Mouse (Mus musculus) left cerebral cortex, adult 9 months (tissue): ENCODE results near the gene Arfgap2.
"Not testable (repeated sequence)": the region's sequence is repeated elsewhere in the genome, so short reads cannot be mapped to it uniquely, and the experiment has no call there.

Source experiments
- DNase-seq, 2 experiments: peaks; one replicate each; pipeline ENCODE4 v3.0.0; 2022; ENCODE audit warnings: low spot score in 2 of 2

The Arfgap2 gene

DNA sequence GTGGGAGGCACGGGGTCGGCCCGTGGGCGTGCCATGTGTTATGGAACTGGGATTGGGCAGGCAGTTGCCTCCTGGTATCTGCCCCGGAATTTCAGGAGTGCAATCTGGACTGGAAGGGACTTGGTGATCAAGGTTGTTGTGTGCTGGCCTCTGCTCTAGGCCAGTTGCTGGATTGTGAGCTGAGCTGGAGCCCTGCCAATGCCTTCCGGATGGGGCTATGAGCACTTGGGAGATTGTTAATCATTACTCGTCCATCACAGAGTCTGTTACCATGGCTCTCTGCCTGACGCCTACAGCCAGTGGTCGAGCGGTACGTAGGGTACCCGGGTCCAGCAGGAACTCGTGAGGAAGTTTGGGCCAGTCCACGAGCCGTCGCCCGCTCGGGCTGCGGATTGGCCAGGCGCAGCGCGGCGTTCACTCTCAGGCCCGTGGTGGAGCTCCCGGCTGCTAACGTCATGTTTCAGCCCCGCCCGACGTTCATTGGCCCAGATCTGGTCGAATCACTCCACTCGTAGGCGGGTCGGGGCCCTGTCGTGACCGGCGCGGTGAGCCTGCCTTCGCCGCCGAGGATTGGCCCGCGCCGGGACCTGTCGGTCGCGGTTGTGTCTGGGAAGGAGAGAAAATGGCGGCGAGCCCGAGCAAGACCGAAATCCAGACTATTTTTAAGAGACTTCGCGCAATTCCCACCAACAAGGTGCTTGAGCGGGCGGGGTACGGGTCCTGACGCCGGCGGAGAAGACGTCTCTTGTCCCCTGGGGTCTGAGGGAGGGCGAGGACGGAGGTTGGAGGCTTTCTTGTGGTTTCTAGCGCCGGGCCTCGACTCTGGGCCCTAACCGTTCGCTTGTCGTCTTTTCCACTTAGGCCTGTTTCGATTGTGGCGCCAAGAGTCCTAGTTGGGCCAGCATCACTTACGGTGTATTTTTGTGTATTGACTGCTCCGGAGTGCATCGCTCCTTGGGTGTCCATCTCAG is at the start of gene Arfgap2:
Gene Arfgap2 (plus strand): TSS at position 264 of the 971 bp plus-strand sequence.
- peak; percentile 97 to 99 for DNase-seq

- no peak for DNase-seq
Observed at GRCm38 (mm10) chr2:91217032-91217431, 47.7 kb upstream of the Arfgap2 start.

DNA sequence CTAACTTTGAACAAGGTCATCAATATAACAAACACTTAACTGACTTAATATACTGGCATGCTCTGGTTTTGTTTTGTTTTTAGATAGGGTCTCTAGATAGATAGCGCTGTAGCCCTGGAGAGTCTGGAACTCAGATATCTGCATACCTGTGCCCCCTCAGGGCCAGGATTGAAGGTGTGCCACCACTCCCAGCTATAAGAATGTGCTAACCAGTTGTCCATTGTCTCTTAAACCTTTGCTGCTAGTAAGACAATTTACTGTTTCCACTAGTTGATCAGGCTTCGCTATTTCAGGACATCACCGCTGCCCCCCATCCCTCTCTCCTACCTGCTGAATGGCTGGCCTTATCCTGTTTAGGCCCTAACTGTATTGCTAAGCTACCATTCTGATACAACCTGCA is 44.3 kb upstream of the Arfgap2 start:
- DNase-seq, result no peak

DNA sequence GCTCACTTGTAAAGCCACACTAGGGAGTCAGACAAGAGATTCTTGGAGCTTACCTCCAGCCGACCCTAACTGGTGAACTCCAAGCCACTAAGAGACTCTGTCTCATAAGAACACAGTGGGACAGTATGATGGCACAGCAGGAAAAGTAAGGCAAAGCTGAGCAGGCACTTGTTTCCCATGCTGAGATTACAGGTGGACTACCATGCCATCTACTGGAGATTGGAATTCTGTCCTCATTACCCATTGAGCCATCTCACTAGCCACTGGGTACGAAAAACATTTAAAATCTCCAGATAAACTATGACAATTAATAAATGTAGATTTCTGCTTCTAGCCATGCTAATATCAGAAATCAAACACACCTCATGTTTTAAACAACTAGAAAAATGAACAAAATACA is 41.2 kb upstream of the Arfgap2 start:
- DNase-seq, result no peak

DNA sequence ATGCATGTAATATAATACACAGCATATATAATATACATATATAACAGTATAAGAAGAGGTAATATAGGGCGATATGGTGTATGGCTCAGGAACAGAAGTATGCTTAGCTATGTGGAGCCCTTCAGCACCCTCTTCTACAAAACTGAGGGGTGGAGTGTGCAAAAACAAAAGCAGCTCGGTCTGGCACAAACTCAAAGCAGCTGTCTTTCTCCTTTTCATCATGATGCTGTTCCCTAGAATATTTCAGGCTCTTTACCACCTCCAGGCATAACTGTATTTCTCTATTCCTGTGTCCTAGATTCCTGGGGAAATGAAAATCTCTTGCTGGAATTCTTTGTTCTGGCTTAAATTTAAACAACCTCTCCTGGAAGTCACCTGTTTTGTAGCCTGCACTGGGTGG is 35.0 kb upstream of the Arfgap2 start:
- peak; percentile 39 to 56 for DNase-seq

- peak; percentile 70 to 86 for DNase-seq
Observed at GRCm38 (mm10) chr2:91236601-91237510, 27.9 kb upstream of the Arfgap2 start, which contains the start of gene Ddb2. Gene Ddb2 (minus strand): TSS chr2:91236982.

DNA sequence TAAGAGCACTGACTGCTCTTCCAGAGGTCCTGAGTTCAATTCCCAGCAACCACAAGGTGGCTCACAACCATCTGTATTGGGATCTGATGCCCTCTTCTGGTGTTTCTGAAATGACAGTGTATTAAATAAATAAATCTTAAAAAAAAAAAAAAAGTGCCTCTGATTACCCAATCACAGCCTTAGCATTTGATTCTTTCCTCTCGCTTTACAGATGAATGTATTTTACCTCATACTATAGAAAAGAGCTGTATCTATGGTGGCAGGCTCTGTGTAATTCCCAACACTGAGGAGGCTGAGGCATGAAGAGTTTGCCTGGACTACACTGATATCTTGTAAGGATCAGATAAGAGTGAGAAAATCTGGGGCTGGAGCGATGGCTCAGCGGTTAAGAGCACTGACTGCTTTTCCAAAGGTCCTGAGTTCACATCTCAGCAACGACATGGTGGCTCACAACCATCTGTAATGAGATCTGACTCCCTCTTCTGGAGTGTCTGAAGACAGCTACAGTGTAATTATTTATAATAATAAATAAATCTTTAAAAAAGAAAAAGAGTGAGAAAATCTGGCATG is 27.2 kb upstream of the Arfgap2 start:
- not testable (repeated sequence) for DNase-seq

DNA sequence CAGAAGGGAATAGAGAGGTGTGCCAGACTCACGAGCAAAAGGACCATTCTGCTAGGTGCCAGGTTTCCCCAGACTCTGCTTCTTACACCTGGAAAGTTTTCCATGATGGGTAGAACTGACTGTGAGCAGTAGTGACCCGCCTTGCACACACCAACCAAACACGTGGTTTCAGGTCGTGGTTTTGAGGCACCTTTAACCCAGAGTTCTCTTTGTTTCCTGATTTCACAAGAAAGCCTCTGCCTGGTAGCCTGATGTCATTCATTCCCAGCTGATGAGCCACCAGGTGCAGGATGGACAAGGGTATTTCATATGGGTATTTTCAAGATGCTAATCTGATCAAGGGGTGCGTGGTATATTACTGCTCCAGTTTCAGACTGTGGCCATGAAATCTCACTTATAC is 22.2 kb upstream of the Arfgap2 start:
- no peak for DNase-seq

GRCm38 (mm10) chr2:91243416-91243815 is 21.4 kb upstream of the Arfgap2 start:
- DNase-seq, result peak; percentile 64 to 77

- no peak for DNase-seq
Observed at GRCm38 (mm10) chr2:91244557-91245228, 20.1 kb upstream of the Arfgap2 start.

GRCm38 (mm10) chr2:91248366-91248765 is 16.4 kb upstream of the Arfgap2 start:
- DNase-seq, result no peak

GRCm38 (mm10) chr2:91252001-91252400 is 12.8 kb upstream of the Arfgap2 start:
- DNase-seq, result no peak

DNA sequence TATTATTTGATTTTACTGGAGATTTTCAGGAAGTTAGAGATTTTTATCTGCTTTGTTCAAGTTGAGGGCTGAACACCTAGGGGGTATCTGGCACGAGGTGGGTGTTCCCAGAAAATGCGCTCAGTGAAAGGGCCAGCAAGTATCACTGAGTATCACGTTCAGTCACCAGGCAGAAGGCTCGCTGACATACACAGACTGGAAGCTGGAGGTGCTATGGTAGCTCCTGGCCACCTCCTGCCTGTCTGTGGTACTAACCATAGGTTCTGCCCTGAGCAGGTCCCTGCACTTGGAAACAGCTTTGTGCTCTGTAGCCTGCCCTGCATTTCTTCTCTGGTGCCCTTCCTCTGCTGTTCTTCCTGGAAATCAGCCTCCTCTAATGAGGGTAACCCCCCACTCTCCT is 12.3 kb upstream of the Arfgap2 start:
- no peak for DNase-seq

- DNase-seq, result no peak
Observed at GRCm38 (mm10) chr2:91254725-91255380, 9.9 kb upstream of the Arfgap2 start.

DNA sequence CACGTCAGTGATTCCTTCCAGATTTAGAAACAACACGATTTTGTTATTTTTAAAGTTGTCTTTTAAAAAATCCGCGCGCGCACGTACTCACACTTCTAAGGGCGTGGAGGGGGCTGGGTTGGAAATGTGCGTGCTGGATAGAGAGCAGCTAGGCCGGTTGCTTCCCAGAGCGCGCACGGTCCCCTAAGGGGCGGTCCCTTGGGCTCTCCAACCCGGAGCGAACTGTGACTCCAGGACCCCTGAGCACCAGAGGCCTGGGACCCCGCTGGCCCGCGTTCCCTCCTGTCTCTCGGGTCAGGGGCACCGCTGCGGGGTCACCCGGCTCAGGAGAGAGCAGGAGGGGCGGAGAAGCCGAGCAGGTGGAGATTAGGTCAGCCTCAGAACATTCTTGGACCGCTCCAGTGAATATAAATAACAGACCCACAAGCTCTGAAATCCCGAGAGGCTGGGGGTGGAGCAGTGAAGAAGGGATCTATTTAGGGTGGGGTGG is 9.1 kb upstream of the Arfgap2 start, which contains the start of gene Pacsin3:
Gene Pacsin3 (plus strand): TSS at position 294 of the 490 bp plus-strand sequence.
- no peak for DNase-seq

- DNase-seq, result no peak
Observed at GRCm38 (mm10) chr2:91256256-91257125, 8.3 kb upstream of the Arfgap2 start.

DNA sequence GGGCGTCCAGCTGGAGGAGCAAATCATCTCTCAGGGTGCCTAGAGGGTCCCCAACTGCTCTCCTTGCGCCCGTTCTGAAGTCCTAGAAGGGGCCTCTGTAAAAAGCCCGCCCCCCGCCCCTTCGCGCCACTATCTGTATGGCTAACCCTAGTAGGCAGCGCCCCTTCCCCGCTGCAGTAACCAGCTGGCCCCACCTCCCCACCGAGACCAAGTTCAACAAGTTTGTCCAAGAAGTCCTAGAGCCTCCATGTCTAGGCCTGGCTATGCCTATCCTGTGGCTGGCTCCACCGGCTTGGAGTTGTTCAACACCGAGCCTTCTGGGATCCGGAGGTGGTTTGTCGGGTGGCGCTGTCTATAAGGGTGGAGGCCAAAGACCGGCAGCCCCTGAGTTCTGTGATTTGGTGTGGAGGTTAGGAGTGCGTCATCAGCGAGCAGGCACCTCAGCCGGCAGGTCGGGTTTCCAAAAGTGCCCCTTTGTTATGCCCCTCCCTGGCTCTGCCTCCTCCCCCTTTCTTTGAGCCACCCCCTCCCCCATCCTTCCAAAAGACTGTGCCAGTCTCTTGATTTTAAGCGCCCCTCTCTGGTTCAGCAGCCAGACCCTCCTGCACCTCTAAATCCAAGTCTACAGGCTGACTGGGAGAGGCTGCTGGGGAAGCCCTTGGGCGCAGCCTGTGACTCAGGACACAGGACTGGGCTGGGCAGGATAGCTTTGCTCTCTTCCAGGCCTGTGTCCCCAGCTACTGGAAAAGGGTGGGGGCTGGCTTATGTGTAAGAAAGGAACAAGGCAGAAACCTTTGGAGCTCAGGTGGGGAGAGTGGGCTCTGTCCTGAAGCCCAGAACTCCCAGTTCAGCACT is 7.4 kb upstream of the Arfgap2 start:
- no peak for DNase-seq

GRCm38 (mm10) chr2:91258054-91258453 is 6.7 kb upstream of the Arfgap2 start:
- no peak for DNase-seq

GRCm38 (mm10) chr2:91258830-91259229 is 5.9 kb upstream of the Arfgap2 start:
- DNase-seq, result no peak
